Mouse (Mus musculus): ENCODE measurements around the gene Cop1.

Gene Cop1

DNA sequence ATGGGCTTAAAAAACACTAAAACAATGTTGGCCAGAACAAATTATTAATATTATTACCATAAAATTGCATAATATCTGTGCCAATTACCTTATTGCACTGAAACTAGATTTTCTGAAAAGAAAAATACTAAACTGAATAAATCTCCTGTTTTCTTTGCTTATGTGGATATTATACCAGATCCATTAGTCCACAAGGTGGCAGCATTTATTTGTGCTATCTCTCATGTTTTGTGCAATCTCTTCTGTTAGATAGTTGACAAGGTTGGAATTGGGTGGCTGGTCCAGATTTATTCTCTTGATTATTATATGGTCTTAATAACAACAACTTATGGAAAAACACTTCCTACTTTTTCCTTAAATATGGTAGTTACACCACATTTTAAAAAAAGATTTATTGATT is 58.1 kb downstream of the Cop1 start:
- no peak for DNase-seq (ENCODE audit: low spot score in 2 of 2)

DNA sequence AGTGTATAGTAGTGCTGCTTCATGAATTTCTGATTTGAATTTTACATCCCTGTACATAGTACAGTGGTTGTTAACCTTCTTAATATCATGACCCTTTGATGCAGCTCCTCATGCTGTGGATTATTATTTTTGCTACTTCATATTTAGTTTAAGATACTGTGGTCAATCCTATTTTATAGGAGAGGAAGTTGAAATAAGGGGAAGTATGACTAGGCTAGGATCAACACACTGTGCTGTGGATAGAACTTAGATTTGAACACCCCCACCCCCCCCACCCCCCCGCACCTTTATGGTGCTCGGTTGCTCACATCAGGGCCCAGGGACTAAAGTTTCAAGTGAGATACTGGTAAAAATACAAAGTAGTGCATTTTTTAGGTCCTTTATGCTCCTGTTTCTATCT is 58.7 kb downstream of the Cop1 start:
- DNase-seq (ENCODE audit: low spot score in 2 of 2): no peak

DNA sequence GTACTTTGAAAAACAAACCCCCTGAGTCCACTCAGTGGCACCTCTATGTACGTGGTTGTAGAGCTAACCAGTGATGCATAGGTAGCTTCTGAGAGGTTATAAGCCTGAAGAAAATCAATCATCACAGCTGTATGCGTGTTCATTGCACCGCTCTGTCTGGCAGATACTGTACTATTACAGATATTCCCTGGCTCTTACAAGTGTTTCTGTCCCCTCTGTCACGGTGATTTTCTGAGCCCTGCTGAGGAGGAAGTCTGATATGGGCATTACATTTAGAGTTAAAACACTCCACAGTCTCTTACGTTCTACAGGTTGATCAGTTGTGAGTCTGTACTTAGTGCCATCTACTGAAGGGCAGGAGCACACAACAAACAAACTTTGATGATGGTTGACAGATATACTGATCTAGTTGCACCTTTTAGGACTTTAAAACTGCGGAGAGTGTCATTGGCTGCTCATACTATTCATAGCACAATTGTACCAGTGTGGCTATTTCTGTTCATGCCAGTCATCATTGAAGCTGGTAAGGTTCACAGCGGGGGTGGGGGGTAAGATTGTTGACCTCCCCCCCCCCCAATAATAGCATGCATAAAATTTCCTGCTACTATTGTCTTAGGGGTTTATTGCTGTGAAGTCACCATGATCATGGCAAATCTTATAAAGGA is 69.4 kb downstream of the Cop1 start:
- DNase-seq (ENCODE audit: low spot score in 2 of 2): no peak

DNA sequence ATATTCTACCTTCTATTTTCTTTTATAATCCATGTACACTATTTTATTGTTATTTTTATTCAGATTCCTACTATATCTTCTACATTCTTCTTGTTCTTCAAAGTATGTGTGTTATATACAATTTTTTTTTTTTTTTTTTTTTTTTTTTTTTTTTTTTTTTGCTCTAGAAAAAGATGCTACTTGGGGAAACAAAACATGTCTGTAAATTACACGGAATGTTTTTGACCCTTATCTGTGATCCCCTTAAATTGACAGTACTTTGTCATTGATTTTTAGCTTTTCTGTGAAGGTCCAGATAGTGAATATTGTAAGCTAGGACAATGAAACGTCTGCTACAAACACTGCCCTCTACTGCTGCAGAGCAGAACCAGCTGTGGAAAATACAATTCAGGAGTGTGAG is 81.5 kb downstream of the Cop1 start:
- no peak for DNase-seq (ENCODE audit: low spot score in 2 of 2)

DNA sequence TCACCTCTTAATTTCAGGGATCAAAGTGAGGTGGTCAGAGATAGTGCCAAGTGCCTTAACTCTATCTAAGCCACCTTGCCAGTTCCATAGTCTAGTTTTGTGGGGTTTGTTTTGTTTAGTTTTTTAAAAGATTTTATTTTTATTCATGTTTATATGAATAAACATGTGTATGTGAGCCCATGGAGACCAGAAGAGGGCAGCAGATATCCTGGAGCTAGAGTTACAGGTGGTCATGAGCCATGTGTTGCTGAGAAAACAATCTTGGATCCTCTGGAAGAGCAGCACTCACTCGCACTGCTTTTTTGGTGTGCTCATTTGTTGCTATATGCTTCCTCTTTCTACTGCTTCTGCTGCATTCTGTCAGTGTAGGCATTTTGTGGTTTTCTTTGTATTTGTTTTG is 90.5 kb downstream of the Cop1 start:
- no peak for DNase-seq (ENCODE audit: low spot score in 2 of 2)

DNA sequence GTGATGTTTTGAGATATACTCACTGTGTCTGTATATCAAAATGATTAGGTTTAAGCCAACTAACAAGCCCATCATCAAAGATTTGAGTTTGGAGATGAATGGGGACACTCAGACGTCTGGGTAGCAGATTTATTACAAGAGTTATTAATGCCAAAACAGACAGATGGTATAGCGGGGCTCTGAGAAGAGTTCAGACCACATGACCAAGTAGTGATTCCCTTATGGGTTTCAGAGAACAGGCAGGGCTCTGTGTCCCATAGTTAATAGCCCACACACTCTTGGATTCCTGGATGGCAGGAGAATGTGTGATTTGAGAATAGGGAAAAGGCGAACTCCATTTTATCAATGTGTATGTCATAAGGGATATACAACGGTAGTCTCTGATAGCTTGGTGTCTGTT is 98.9 kb downstream of the Cop1 start:
- no peak for DNase-seq (ENCODE audit: low spot score in 2 of 2)

DNA sequence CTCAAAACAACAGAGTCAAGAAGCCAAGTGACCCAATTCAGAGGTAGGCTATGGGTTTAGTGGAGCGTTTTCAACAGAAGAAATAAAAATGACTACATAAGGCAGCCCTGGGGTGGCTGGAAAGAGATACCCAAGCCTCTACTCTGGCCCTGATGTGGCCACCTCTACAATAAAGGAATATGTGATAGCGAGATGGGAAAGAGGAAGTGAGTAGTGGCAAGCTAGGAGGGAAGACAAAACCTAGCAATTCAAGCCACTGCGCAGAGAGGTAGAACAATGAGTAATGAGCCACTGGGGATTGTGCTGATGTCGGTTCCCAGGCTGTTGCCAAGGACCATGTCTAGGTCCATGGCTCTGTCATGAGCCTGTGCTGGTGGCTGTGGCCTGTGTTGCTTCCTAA is 102.0 kb downstream of the Cop1 start:
- no peak for DNase-seq (ENCODE audit: low spot score in 2 of 2)

DNA sequence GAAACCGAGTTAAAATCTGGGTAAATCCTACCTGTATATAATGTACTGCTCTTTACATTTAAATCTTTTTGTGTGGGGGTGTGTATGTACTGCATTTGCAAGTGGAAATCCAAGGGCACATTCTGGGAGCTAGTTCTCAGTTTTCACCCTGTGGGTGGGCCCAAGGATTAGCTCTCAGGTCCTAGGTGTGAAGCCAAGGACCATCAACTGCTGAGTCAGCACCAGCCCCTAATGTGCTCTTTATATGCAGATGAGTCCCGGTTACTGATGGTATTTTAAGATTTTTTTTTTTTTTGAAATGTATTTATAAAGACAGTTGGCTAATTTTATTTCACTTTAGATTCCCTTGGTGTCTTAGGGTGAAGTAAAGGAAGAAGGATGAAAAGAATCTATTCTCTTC is 110.2 kb downstream of the Cop1 start:
- DNase-seq (ENCODE audit: low spot score in 2 of 2): no peak

DNA sequence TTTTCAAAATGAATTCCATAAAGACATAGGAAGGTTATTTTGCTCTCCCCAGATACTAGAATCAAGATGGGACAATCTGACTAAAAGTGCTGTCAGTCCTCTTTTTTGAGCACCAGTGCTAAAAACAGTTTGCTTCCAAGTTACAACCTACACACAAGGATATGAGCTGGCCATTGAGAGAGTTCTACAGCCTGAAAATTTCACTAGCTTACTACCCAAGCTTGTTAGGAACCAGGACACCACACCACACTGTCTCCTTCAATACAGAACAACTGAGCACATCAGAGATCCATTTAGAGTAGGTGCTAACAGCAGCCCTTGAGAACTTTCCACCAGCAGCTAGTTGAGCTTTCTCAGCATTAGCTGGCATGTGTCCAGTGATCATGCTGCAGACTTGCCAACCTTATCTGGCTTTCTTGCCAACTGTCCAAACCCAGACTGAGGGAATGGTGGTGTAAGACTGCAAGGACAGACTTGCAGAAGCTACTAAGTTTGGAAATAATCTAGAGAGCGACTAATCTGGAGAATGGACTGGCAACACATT is 123.0 kb downstream of the Cop1 start:
- DNase-seq (ENCODE audit: low spot score in 2 of 2): peak; percentile 27 to 40

DNA sequence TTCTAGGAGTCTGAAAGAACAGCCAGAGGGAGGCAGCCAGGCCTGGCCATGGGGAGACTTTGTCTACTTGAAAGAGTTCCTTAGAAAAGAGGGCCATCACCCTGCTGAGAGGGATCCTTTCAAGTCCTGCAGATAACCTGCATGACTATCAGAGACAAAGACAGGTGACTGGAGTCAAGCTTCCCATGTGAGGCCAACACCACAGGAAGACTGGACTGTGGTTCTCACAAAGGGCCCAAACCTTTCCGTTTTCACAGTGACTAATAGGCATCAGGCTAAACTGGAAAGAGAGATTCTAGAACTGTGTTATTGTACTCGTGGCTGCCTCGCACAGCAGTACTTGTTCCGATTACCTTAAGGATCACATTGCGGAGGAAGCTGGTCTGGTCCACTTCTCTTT is 126.6 kb downstream of the Cop1 start:
- no peak for DNase-seq (ENCODE audit: low spot score in 2 of 2)

DNA sequence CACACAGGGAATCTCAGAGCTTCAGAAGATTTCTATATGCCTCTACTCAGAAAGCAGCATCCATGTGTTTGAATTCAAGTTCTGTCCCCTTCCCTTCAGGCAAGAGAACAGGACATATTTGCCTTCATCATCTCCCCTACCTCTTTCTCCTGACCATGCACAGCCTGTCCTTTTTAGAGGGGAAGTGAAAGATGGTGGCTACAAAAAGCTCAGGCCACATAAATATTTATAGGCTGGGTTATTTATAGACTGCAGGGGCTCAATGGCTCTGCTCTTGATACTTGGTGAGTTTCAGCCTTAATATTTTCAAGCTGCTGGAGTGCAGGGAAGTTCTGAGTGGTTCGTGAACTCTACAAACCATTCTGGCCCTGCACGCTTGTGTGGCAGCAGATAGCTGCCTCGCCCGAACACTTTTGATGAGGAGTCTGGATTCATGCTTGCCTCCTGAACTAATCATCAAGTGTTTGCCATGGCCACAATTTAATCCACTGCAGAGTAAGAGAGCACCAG is 139.8 kb downstream of the Cop1 start:
- DNase-seq (ENCODE audit: low spot score in 2 of 2): no peak

DNA sequence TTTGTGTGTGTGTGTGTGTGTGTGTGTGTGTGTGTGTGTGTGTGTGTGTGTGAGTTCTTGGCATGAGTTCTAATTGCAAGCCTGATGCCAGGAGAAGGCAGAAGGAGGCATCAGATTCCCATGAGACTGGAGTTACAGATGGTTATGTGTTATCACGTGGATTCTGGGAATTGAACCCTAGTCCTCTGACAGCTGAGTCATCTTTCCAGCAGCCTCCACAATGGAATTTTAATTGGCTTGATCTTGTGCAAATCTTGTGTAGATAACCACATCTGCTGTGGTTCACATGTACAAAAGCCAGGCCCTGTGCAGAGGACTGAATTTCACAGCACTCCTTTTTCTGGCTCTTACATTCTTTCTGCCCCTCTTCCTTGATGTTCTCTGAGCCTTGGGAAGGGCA is 150.1 kb downstream of the Cop1 start:
- no peak for DNase-seq (ENCODE audit: low spot score in 2 of 2)

DNA sequence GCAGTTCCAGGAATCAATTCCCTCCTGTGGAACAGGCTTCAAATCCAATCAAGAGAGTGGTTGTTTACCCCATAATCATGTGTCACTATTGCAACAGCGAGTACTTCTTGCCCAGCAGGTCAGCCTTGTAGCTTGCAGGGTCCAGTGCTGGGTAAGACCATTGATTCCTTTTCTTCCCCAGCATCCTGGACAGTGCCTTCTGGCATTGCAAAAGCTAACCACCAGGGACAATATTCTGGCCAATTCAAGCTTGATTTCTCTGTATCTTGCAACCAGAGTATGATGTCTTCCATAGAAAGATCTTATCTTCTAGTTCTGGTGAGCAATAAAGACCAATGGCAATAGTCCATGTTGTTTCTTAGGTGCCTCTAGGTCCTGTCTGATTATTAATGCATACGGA is 150.8 kb downstream of the Cop1 start:
- DNase-seq (ENCODE audit: low spot score in 2 of 2): no peak

DNA sequence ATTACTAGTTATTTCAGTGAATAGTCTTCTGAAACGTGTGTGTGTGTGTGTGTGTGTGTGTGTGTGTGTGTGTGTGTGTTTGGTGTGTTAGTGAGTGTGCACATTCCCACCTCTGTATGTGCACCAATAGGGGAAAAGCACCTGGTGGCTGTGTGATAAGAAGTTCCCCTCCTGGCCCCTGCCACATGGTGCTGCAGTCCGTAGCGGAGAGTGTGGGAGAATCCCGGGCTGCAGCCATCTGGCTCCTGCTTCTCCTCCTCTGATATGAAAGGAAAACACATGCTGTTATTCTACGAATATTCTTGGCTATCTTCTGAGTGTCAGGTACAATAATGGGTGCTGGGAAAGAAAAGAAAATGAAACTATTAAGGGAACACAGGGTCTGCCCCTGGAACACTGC is 154.3 kb downstream of the Cop1 start:
- peak; percentile 55 to 67 for DNase-seq (ENCODE audit: low spot score in 2 of 2)

DNA sequence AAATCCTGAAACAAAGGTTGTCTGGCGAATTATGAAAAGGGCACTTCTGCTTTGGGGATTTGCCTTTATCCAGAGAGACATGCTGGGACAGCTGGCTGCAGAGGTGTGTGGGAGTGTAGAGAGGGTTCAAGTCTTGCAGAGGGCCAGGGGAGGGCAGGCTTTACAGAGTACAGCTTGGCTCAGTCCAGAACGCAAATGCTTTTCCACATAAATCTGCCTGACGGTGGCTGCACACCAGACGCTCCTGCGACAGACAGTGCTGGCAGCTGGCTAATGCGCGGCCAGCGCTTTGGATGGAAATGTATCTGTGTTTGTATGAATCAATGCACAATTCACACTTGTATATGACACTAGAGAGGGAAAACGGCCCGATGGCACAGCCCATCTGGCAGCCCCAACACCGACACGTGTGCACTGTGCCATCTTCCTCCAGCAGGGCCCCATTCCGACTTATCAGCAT is 156.5 kb downstream of the Cop1 start:
- DNase-seq (ENCODE audit: low spot score in 2 of 2): peak in 1 of 2 experiments; percentile 20

DNA sequence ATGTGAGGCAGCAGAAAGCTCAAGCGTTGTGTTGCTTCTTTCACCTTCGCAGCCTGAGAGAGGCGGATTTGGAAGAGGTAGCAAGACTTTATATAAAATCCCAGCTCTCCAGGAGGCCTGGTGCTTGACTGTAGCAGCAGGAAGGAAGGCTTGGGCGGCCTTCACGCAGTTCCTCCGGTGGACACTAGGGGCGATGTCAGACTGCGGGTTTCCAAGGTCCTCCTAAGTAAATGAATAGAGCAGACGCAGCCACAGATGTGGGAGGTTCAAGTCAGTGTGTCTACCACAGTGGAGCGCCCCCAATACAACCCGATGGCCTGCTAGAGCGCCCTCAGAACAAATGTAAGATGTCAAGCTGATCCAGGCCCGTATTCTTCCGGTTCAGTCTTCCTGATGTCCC is 157.9 kb downstream of the Cop1 start:
- DNase-seq (ENCODE audit: low spot score in 2 of 2): peak; percentile 84 to 89

DNA sequence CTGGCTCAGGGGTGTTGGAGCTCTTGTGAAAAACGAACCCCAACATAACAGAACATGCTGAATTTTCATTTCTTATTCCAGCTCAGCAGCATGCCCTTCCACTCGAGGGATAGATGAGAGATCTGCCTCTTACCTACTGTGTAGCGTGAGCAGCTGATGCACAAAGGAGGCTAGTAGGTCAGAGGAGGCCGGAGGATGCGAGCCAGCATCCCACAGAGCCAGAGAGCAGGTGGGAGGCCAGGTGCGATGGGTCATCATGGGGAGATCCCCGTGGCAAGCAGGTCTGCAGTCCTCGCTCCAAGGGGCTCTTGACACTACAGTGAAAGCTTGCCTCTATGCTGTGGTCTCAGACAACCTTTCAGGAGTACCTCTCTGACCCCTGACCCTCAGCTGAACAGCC is 160.5 kb downstream of the Cop1 start:
- DNase-seq (ENCODE audit: low spot score in 2 of 2): no peak

DNA sequence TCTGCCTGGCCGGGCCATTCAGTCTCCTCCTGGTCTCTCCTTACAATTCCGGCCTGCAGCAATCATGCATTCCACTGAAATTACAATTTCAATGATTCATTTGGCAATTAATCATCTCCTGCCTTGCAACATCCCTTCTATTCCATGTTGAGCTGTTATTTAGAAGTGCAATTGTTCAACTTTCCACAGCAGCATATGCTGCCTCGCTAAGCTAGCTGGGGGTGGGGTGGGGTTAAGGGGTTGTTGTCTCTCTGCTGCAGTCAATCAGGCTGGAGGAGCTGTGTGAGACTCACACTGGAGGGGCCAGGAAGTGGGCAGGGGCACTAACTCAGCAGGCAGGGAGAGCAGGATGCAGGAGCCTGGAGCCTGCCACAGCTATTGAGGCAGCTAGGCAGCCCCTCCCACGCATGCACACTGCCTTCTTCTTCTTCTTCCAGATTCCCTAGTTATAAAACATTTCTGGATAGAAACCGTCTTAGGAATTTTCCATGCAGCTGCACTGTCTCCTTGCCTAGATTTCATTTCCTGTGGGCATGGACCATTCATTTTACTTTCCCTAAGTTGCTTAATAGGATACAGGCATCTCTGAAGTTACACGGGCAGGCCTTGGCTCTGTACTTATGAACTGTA is 161.1 kb downstream of the Cop1 start:
- peak; percentile 86 to 92 for DNase-seq (ENCODE audit: low spot score in 2 of 2)

DNA sequence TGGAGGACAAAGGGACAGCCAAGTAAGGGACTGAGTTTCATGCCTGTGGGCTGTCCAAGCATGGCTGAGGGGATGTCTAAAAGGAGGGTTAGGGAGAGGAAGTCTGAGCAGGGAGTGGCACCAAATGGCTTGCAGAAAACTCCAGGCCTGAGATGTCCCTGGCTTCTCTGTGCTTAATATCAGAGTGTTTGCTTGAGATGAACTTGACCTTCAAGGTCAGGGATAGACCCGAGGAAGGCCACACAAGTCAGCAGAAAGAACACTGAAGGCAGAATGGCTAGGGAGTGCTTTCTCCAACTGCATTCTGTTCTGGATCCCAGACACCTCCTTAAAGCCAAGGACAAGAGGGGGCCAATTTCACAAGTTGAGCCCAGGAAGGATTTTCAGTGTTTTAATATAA is 161.8 kb downstream of the Cop1 start:
- DNase-seq (ENCODE audit: low spot score in 2 of 2): no peak

DNA sequence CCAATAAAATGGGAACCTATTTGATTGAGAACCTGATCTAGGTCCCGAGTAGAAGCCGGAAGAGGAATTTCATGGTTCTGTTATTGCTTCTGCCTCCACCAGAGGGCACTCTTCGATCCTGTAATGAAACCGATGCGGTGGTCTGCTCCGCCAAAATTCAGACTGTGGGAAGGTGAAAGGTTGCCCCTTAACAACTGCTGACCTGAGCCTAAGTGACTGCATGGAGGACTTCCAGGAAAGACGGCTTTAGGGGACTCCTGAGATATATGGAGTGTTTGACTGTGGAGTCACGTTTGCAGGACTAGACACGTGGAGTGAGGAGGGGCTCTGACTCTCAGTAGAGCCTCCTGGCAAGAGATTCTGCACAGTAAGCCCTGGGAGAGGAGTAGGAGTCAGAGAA is 164.4 kb downstream of the Cop1 start:
- peak; percentile 63 to 73 for DNase-seq (ENCODE audit: low spot score in 2 of 2)

Data from right cerebral cortex, adult 2 months (tissue).